Mouse (Mus musculus): ENCODE results near the gene Cadm1. TPM values are rescaled to one million over a fixed set of nuclear protein-coding genes. Genes with fewer than 3 reads are reported as not detected.

The Cadm1 gene
- total RNA-seq, 2 experiments from 2014 or later: 3.1 to 4.9 TPM

DNA sequence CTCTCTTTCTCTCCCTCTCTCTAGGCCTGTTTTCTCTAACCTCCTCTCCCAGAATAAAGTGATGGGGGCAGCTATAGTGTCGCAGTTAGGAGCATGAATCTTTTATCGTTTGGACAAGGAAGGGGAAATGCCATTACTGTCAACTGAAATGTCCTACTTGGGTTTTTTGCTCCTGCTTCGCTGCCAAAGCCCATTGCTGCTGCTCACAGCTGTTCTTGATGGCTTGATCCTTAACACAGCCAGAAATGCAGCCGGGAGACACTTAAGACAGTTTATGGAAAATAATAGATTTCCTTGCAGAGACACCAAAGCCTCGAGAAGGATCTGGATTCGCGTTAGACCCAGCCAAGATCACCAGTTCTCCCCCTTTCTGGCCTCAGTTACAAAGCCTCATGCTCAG lies 327.3 kb downstream of the Cadm1 start:
- H3K4me3 ChIP-seq: no peak overlapping the region
- no peak for DNase-seq
- no peak overlapping the region for H3K27ac ChIP-seq
- TF ChIP-seq CTCF (IDR thresholded peaks at IDR 0.05): no peak
- intact Hi-C loops (cut with DNase I): no loop called here

DNA sequence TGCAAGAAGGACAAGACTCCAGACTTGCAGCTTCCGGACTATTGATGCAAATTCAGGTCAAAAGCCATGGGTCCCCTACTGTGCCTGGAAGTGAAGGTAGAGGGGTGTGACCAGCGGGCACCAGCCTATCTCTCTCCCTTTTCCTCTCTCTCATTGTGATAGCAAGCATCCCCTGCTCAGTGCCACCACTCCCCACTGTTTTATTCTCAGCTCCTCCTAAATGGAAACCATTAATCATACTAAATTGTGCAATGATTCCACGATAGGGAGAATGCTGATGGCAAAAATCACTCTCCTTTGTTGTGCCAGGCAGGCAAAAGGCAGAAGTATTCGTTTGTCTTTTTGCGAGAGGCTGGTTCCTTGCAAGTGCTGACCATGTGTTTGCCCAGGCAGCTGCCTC lies 328.2 kb downstream of the Cadm1 start:
- intact Hi-C loops (cut with DNase I): no loop called here
- Histone ChIP-seq H3K27ac (no peak overlapping the region), H3K4me3 (no peak overlapping the region)
- DNase-seq: no peak
- TF ChIP-seq CTCF (IDR thresholded peaks at IDR 0.05): no peak

DNA sequence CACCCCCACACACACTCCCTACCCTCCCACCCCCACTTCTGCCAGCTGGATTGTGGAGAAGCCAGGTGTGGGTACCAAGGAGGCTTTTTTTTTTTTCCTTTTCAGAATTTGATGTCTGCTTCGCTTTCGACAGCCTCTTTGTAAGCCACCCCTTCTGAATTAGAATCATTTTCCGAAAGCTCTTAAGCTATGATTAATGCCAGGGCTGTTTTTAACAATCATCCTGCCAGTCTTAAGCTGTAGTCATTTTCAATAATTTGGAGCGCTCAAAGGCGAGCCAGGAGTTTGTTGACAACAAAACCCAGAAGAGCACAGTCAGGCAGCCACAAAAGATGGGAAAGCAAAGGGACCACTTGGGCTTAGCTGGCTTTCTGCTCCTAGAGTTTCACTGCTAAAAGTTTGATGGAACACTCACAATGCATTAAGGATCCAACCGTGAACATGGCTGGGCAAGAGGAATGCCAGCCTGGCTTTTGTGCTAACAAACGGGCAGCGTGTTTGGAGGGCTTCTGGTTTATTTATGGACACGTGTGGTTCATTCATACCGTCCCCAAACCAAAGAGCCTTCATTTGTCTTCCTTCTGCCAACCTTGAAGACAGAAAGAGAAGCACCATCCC lies 328.9 kb downstream of the Cadm1 start:
- H3K4me3 ChIP-seq: no peak overlapping the region
- no peak overlapping the region for H3K27ac ChIP-seq
- intact Hi-C loops (cut with DNase I): no loop called here
- no peak for TF ChIP-seq CTCF (IDR thresholded peaks at IDR 0.05)
- no peak for DNase-seq

DNA sequence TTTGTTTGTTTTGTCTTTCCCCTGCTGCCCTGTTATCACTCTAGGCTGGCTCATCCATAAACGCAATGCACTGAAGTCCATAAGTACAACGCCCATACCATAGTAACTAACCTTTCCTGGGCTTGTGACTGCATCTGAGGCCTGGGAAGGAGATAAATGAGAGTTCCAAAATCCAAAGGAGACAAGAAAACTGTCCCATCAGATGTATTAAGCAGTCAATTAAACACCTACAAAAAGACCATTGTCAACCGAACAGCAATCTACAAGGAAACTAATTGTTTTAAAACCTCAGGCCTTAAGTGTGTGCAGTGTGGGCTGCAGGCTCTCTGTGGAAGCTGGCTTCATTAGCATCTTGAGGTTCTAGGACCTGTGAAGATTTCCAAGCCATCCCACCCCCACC lies 331.0 kb downstream of the Cadm1 start:
- no peak for TF ChIP-seq CTCF (IDR thresholded peaks at IDR 0.05)
- H3K27ac ChIP-seq: no peak overlapping the region
- intact Hi-C loops (cut with DNase I): no loop called here
- no peak overlapping the region for H3K4me3 ChIP-seq
- DNase-seq: no peak

DNA sequence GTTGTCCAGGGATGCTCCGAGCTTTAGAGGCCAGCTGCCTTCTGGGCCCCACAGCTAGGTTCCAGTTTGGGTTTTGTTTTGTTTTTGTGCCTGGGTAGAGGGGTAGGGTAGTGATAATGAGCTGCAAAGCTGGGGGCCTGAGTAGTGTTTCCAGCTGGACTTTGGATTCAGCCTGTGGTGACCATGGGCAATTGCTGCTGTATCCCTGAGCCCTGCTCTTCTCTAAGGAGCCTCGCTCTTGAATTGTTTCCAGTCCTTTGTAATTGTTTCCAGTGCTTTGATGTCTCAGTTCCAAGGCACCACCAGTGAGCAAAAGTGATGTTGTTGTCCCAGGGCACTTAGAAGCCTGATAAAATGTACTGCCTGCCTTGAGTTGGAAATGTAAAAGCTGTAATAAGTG lies 331.8 kb downstream of the Cadm1 start:
- H3K4me3 ChIP-seq: no peak overlapping the region
- TF ChIP-seq CTCF (IDR thresholded peaks at IDR 0.05): no peak
- intact Hi-C loops (cut with DNase I): no loop called here
- H3K27ac ChIP-seq: no peak overlapping the region
- DNase-seq: no peak

DNA sequence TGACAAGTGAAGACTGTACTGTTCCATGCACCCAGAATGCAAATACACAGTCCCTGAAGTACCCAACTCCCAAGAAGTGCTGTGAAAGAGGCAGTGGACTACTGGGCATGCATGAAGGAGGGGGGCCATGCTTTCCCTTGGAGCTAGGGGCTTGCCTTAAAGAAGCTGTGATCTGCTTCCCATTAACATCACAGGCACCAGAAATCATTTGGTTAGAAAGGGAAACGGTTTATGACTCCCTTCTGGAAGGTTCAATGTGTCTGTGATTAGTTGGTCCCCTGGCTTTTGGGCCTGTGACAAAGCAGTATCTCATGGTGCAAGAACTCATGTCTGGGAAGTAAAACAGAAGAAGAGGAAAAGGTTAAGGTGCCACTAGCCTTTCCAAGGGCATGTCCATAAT lies 336.0 kb downstream of the Cadm1 start:
- intact Hi-C loops (cut with DNase I): no loop called here
- TF ChIP-seq CTCF (IDR thresholded peaks at IDR 0.05): no peak
- DNase-seq: no peak
- H3K27ac ChIP-seq: no peak overlapping the region
- no peak overlapping the region for H3K4me3 ChIP-seq

DNA sequence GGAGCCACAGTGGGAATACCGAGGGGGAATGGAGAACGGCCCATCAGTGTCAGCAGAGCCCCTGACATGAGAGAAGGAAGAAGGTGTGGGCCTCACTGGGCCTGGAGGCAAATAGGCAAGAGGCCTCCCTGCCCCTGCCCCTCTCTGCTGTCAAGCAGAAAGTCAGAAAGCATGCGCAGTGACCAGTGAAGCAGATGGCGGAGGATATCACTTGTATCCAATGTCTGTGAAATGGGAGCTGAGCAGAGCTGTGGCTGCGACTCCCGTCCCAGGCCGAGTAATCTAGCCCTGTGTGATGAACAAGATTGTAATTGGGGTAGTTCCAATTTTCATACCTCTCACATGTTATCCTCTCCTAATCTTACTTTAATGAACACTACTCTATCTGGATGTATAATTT lies 337.5 kb downstream of the Cadm1 start:
- intact Hi-C loops (cut with DNase I): no loop called here
- Histone ChIP-seq H3K4me3 (no peak overlapping the region), H3K27ac (no peak overlapping the region)
- DNase-seq: no peak
- TF ChIP-seq CTCF (IDR thresholded peaks at IDR 0.05): no peak

DNA sequence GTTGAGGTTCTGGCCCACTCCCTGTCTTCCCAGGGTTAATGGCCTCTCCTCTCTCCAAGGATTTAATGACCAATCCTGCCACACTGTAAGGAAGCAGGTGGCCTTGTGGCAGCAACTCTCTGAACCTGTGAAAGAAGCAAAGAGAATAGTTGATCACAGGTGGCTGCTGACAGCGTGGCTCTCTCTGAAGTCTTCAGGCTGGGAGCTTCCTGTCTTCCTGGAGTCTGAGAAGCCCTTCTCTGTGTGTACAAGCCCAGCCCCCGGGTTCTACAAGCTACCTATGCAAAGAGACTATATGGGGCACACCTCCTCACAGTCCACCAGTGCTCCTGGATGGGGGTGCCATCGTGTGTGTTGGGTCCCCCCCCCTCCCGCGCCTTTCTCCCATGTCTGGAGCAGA lies 339.7 kb downstream of the Cadm1 start:
- no peak for DNase-seq
- TF ChIP-seq CTCF (IDR thresholded peaks at IDR 0.05): no peak
- intact Hi-C loops (cut with DNase I): no loop called here

DNA sequence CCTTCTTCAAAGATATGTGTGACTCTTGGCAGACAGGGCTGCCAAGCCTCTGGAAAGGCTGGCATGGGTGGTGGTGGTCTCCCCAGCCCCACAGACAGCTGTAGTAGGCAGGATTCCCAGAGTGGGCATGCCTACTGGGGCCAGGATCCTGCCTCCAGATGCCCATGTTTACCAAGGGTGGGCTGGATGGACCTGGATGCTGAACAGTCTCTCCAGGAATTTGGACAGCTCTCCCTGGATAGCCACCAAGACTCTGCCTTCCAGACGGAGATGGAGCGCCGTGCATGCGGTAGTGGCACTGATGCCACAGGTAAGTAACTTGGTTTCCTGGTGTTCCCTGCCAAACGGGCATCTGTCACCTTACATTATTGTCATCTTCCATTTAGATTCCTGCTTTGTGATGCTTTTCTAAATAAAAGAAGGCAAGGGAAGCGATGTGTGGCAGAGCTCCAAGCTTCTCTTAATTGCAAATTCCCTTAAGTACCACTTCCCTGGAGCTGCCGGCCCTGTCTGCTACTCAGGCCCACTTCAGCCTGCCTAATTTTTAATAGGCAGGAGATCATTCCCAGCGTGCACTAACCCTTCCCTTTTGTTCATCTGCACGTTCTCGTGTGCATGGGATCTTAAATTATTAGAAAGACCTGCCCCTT lies 346.7 kb downstream of the Cadm1 start:
- no peak for DNase-seq
- intact Hi-C loops (cut with DNase I): no loop called here
- Histone ChIP-seq H3K4me3 (no peak overlapping the region), H3K27ac (no peak overlapping the region)
- no peak for TF ChIP-seq CTCF (IDR thresholded peaks at IDR 0.05)

More for the DNA sequence above, 339.7 kb downstream of the Cadm1 start:
- Histone ChIP-seq H3K4me3 (no peak overlapping the region), H3K27ac (no peak overlapping the region)

DNA sequence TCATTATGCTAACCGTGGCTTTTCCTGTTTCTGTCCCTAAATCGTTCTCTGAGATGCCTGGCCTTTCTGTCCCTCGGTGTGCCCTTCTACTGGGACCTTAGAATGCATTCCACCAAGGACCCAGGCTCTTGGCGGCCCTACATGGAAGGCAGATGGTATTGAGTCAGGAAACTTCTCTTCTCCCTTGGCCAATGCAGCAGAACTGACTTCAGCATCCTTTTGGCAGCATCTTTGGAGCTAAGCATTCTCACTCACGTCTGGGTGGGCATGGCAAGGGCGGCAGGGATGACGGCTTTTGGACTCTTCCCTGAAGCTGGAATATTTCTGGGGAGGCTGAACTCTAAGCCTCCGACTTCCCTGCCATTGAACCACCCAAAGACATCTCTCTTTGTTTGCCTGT lies 350.2 kb downstream of the Cadm1 start:
- Histone ChIP-seq H3K27ac (no peak overlapping the region), H3K4me3 (no peak overlapping the region)
- no peak for TF ChIP-seq CTCF (IDR thresholded peaks at IDR 0.05)
- DNase-seq: no peak
- intact Hi-C loops (cut with DNase I): no loop called here

DNA sequence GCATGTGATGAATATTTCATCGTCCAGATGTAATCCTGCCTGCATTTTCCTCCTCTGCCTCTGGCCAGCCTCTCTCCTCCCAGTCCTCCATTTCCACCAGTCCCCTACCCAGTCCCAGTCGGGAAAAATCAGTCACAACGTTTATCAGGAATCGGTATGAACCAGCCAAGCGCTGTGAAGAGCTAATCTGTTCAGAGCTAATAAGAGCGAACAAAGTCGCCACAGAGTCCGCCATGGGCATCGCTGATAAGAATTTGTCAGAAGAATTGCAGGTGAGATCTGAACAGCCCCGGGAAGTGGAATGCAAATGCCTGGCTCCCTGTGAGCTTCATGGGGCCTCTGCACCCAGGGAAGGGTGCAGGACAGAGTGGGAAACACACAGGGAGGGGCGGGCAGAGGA lies 352.4 kb downstream of the Cadm1 start:
- TF ChIP-seq CTCF (IDR thresholded peaks at IDR 0.05): no peak
- Histone ChIP-seq H3K27ac (no peak overlapping the region), H3K4me3 (no peak overlapping the region)

DNA sequence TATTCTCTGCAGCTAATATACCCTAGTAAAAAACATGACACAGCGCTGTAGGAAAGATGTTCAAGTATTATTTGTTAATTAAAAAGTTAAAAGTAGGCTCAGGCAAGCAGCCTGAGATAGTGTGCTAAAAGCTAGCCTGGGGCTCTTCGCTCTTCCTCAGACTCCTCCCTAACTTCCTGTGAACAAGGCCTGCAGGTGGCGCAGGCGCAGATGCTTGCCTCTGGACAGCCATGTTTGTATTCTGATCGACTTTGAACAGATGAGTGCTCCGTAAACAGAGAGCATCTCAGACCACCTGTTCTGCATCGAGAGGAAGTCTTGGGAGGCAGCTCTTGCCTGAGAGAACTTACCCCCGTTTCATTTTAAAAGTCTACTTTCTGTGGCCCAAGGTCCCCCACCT lies 361.7 kb downstream of the Cadm1 start:
- DNase-seq: no peak
- intact Hi-C loops (cut with DNase I): no loop called here
- Histone ChIP-seq H3K4me3 (no peak overlapping the region), H3K27ac (no peak overlapping the region)
- TF ChIP-seq CTCF (IDR thresholded peaks at IDR 0.05): no peak

More for the DNA sequence above, 352.4 kb downstream of the Cadm1 start:
- no peak for DNase-seq
- intact Hi-C loops (cut with DNase I): no loop called here

DNA sequence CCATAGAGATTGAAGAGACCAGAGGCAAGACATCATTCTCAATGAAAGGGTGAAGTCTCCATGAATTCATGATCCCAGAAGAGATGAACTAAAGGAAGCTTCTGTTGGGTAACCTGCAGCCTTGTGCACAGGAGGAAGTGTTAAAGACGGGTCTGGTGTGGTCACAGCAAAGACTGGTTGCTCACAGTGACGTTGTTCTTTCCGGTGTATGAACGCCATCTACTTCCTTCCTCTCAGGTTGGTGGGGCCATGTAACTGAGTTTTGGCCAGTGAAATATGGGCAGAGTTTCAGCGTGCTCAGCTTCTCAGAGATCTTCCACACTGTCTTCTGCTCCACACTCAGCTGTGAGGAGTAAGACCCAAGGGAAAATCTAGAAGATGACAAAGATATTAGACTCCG lies 363.0 kb downstream of the Cadm1 start:
- intact Hi-C loops (cut with DNase I): no loop called here
- H3K4me3 ChIP-seq: no peak overlapping the region
- H3K27ac ChIP-seq: no peak overlapping the region
- no peak for TF ChIP-seq CTCF (IDR thresholded peaks at IDR 0.05)
- DNase-seq: no peak

DNA sequence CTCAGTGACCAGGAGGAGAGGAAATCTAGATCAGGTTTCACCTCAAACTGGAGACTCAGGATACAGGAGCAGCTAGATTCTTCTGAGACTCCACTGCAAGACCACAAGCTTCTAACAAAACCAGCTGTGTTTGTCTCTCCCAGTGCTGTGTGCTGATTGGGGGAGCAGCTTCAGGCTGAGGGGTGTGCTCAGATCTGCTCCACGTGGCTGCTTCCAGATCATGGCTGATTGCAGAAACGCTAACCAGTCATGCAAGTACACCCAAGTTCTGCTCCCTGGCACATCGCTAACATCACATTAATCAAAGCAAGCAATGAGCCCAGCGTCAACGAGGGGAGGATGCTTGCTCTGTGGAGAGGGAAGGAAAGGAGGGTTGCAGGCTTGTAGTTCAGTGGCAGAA lies 364.1 kb downstream of the Cadm1 start:
- Histone ChIP-seq H3K4me3 (no peak overlapping the region), H3K27ac (no peak overlapping the region)
- intact Hi-C loops (cut with DNase I): no loop called here
- no peak for DNase-seq
- TF ChIP-seq CTCF (IDR thresholded peaks at IDR 0.05): no peak
